Mouse (Mus musculus) adrenal gland, adult 2 months (tissue): ENCODE data around the gene Rabep1. TPM values are rescaled to one million over a fixed set of nuclear protein-coding genes. Genes with fewer than 3 reads are reported as not detected.
"Not testable (repeated sequence)": the region's sequence is repeated elsewhere in the genome, so short reads cannot be mapped to it uniquely, and the experiment has no call there.

Experiments
- DNase-seq: peaks from one replicate; pipeline ENCODE4 v3.0.0; 2021
- polyA plus RNA-seq: library from polyadenylated mRNA; depleted of rRNA; stranded (reverse); fragments of >200 nt; gene quantifications from 2 replicates; pipeline ENCODE4 v1.2.3, GENCODE M21; 2012
- total RNA-seq, 2 experiments: library from RNA; stranded (reverse); gene quantifications; 2 replicates each; pipeline ENCODE4 v1.2.3; 2021

Gene Rabep1
- total and polyA plus RNA-seq, 3 experiments: 25.9 to 170 (median 141) TPM

- DNase-seq: no peak
Observed at GRCm38 (mm10) chr11:70891616-70892015, 47.0 kb downstream of the Rabep1 start.

- no peak for DNase-seq
Observed at GRCm38 (mm10) chr11:70897680-70898079, 53.1 kb downstream of the Rabep1 start.

- DNase-seq: not testable (repeated sequence)
Observed at GRCm38 (mm10) chr11:70898182-70898581, 53.6 kb downstream of the Rabep1 start.

GRCm38 (mm10) chr11:70906681-70907080 lies 62.1 kb downstream of the Rabep1 start:
- DNase-seq: no peak

GRCm38 (mm10) chr11:70911323-70911722 lies 66.7 kb downstream of the Rabep1 start:
- DNase-seq: no peak

- DNase-seq: no peak
Observed at GRCm38 (mm10) chr11:70911920-70912319, 67.3 kb downstream of the Rabep1 start.

- DNase-seq: no peak
Observed at GRCm38 (mm10) chr11:70917896-70918295, 73.3 kb downstream of the Rabep1 start.

GRCm38 (mm10) chr11:70919524-70919923 lies 74.9 kb downstream of the Rabep1 start:
- no peak for DNase-seq

- DNase-seq: no peak
Observed at GRCm38 (mm10) chr11:70931461-70931860, 86.9 kb downstream of the Rabep1 start.

GRCm38 (mm10) chr11:70935316-70935715 lies 90.7 kb downstream of the Rabep1 start:
- DNase-seq: peak; percentile 40

GRCm38 (mm10) chr11:70942596-70942995 lies 98.0 kb downstream of the Rabep1 start:
- no peak for DNase-seq

- no peak for DNase-seq
Observed at GRCm38 (mm10) chr11:70943651-70944050, 99.1 kb downstream of the Rabep1 start.

GRCm38 (mm10) chr11:70944935-70945817 lies 100.6 kb downstream of the Rabep1 start:
- peak; percentile 53 for DNase-seq

GRCm38 (mm10) chr11:70954711-70955110 lies 110.1 kb downstream of the Rabep1 start:
- DNase-seq: no peak

- no peak for DNase-seq
Observed at GRCm38 (mm10) chr11:70960786-70961554, 116.4 kb downstream of the Rabep1 start.

GRCm38 (mm10) chr11:70964222-70964907 lies 119.8 kb downstream of the Rabep1 start:
- peak; percentile 25 for DNase-seq

- DNase-seq: peak; percentile 15
Observed at GRCm38 (mm10) chr11:70969271-70969794, 124.8 kb downstream of the Rabep1 start.

- peak; percentile 95 for DNase-seq
Observed at GRCm38 (mm10) chr11:70969821-70970559, 125.4 kb downstream of the Rabep1 start, which contains the start of the genes Nup88 and Rpain. Gene Nup88 (minus strand): TSS chr11:70969973. Gene Rpain (plus strand): TSS chr11:70970213.

- no peak for DNase-seq
Observed at GRCm38 (mm10) chr11:70970560-70971540, 126.3 kb downstream of the Rabep1 start.

GRCm38 (mm10) chr11:70972586-70972985 lies 128.0 kb downstream of the Rabep1 start:
- DNase-seq: no peak
